Mouse (Mus musculus) intestine, embryonic 15.5 days (tissue): ENCODE measurements around the gene Extl2. TPM values are rescaled to one million over a fixed set of nuclear protein-coding genes. Genes with fewer than 3 reads are reported as not detected.

Source experiments
- ATAC-seq: fragments of 200-750 bp; cut with Nextera tagmentation; 2 replicates; pipeline ENCODE4 v1.8.0; 2017; ENCODE audit warnings: moderate TSS enrichment, moderate library complexity
- H3K27ac ChIP-seq: fragments of 300-500 bp; sonication (generic); 2 replicates; pipeline ENCODE4 v1.5.1; 2015; ENCODE audit warnings: mild to moderate bottlenecking, inconsistent platforms
- H3K27me3 ChIP-seq: fragments of 300-500 bp; sonication (generic); replicated peaks from 2 replicates; pipeline ENCODE4 v1.6.1; 2015; ENCODE audit warnings: inconsistent platforms
- H3K36me3 ChIP-seq: fragments of 300-500 bp; sonication (generic); 2 replicates; pipeline ENCODE4 v1.6.1; 2015; ENCODE audit warnings: inconsistent platforms
- H3K4me1 ChIP-seq: fragments of 300-500 bp; sonication (generic); replicated peaks from 2 replicates; pipeline ENCODE4 v1.6.1; 2015; ENCODE audit warnings: inconsistent platforms
- H3K4me2 ChIP-seq: fragments of 300-500 bp; sonication (generic); replicated peaks from 2 replicates; pipeline ENCODE4 v1.6.1; 2015; ENCODE audit warnings: mild to moderate bottlenecking, inconsistent platforms
- H3K4me3 ChIP-seq: fragments of 300-500 bp; sonication (generic); replicated peaks from 2 replicates; pipeline ENCODE4 v1.5.1; 2015; ENCODE audit warnings: inconsistent platforms
- H3K9ac ChIP-seq: fragments of 300-500 bp; sonication (generic); 2 replicates; pipeline ENCODE4 v1.6.1; 2015; ENCODE audit warnings: inconsistent platforms
- H3K9me3 ChIP-seq: fragments of 300-500 bp; sonication (generic); 2 replicates; pipeline ENCODE4 v1.6.1; 2016; ENCODE audit warnings: inconsistent platforms
- WGBS: fragments of 180-500 bp; shearing (Covaris S2); methylation state at CpG from one replicate; pipeline ENCODE4 v1.1.7; 2015; 5-methylcytosine and 5-hydroxymethylcytosine counted together
- polyA plus RNA-seq: library from polyadenylated mRNA; unstranded; fragments of >200 nt; fragmentation: Nextera tagmentation; extraction: Ambion mirVana; gene quantifications from 2 replicates; pipeline ENCODE4 v1.2.1, GENCODE M21; 2015

Extl2 gene
- polyA plus RNA-seq, 1 experiment from 2014 or later = 17.6 TPM

DNA sequence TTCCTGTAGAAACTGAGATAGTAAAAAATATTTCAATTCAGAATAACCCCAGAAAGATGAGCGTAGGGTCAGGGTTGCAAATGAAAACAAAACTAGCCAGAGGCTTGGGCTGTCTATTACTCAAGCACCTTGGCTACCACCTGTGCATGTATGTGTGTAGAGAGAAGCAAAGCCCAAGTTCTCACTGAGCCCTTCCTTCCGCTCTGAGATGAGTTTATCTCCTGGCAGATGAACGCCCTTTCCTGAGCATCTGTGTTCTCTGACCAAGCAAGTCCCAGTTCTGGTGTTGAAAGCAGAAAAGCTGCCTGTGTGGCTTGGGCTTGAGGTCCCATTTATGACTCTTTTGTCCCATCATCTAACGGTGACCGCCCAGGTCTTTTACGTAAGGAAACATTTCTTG lies 7.6 kb downstream of the Extl2 start:
- WGBS = 94% methylated on average over 6 of the region's 6 CpGs
- Histone ChIP-seq H3K9me3 (no peaks in the 10 kb centered on the region), H3K4me2 (no peak overlapping the region), H3K27me3 (no peaks in the 10 kb centered on the region), H3K36me3 (no peaks in the 10 kb centered on the region), H3K27ac (no peak overlapping the region), H3K4me3 (no peak overlapping the region), H3K9ac (no peak overlapping the region), H3K4me1 (no peaks in the 10 kb centered on the region)
- no peak for ATAC-seq

DNA sequence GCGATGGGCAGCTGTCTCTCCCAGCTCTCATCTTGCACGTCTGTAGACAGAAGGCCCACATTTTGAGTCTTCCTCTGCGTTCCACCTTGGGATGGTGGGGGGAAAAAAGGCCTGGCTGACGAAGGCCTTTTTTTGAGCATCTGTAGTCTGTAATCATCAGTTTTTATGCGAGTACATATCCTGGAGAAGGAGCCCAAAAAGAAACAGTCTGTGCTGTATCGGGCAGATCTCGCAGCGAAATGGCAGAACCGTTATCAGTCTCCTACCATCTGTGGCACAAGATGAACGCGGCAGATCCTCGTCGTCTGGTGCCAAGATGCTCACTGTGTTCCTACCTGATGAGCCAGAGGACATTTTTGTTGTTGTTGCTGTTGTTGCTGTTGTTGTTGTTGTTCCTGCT lies 8.9 kb downstream of the Extl2 start:
- Histone ChIP-seq H3K27ac (no peak overlapping the region), H3K9ac (no peak overlapping the region), H3K4me2 (no peak overlapping the region), H3K36me3 (no peaks in the 10 kb centered on the region), H3K4me3 (no peak overlapping the region), H3K9me3 (no peaks in the 10 kb centered on the region), H3K4me1 (no peaks in the 10 kb centered on the region), H3K27me3 (no peaks in the 10 kb centered on the region)
- ATAC-seq = no peak
- 94% methylated on average over 13 of the region's 13 CpGs for WGBS

DNA sequence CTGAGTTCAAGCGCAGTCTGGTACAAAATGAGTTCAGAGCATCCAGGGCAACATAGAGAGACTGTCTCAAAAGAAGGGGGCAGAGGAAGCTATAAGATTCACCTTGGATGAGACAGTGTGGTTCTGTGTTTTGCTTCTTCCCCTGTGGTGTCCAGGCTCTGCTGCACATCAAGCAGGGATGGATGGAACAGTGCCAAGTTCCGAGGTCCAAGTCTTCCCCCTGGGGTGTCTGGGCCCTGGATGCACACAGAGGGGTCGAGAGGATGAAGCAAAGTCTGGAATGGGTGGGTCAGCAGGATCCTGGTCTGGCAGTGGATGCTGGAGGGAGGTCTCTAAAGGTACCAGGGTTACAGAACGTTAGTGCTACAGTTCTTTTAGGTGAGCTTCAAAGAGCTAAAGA lies 11.3 kb downstream of the Extl2 start:
- WGBS = 72% methylated on average over 4 of the region's 4 CpGs
- no peak for ATAC-seq
- Histone ChIP-seq H3K27me3 (no peaks in the 10 kb centered on the region), H3K27ac (no peak overlapping the region), H3K9me3 (no peaks in the 10 kb centered on the region), H3K4me3 (no peak overlapping the region), H3K36me3 (no peaks in the 10 kb centered on the region), H3K4me1 (no peaks in the 10 kb centered on the region), H3K4me2 (no peak overlapping the region), H3K9ac (no peak overlapping the region)

DNA sequence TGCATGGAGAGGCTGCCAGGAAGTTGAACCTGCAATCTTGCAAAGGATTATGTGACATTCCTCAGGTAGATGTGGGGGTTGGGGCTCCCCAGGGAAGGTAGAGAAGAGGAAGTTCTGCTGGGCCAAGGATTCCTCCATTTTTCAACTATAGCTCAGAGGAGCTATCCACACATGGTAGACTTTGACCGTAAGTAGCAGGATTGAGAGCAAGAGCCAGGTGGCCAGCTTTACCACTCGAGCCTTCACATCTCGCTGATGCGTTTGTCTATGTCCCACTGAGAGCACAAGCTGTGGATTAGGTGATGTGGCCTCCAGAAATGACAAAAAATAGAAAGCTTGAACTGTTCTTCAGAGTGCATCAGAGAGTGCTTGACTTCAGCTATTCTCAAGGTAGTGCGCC lies 11.9 kb downstream of the Extl2 start:
- Histone ChIP-seq H3K9ac (no peak overlapping the region), H3K27ac (no peak overlapping the region), H3K9me3 (no peaks in the 10 kb centered on the region), H3K4me3 (no peak overlapping the region), H3K4me2 (no peak overlapping the region), H3K4me1 (no peaks in the 10 kb centered on the region), H3K27me3 (no peaks in the 10 kb centered on the region), H3K36me3 (no peaks in the 10 kb centered on the region)
- ATAC-seq = no peak
- WGBS = 93% methylated on average over 5 of the region's 5 CpGs

DNA sequence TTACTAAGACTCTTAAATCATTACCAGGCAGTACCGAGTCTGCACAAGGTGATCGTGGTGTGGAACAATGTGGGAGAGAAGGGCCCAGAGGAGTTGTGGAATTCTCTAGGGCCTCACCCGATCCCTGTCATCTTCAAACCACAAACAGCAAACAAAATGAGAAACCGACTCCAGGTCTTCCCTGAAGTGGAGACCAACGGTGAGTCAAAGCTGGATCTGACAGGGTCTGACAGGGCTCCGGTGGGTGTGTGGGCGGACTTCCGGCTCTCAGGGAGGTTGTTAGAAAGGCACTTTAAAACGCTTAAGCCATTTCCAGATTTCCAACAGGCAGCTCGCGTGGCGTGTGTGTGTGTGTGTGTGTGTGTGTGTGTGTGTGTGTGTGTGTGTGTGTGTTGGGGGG lies 17.0 kb downstream of the Extl2 start:
- Histone ChIP-seq H3K4me2 (no peak overlapping the region), H3K9ac (no peak overlapping the region), H3K36me3 (no peaks in the 10 kb centered on the region), H3K4me1 (no peaks in the 10 kb centered on the region), H3K27me3 (no peaks in the 10 kb centered on the region), H3K9me3 (no peaks in the 10 kb centered on the region), H3K27ac (no peak overlapping the region), H3K4me3 (no peak overlapping the region)
- WGBS = 88% methylated on average over 12 of the region's 12 CpGs
- ATAC-seq = no peak

DNA sequence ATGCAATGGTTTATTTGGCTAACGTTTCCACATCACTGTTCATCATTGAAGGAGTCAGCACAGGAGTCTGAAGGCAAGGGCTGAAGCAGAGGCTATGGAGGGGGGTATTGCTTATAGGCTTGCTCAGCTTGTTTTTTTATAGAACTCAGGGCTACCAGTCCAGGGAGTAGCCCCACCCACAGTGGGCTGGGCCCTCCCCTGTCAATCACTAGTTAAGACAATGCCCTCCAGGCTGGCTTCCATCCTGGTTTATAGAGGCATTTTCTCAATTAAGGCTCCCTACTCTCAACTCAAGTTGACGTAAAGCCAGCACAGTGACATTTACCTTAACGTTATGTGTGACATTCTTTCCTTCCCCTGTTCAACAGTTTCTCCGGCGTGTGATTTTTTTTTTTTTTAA lies 17.4 kb downstream of the Extl2 start:
- H3K36me3 ChIP-seq = no peaks in the 10 kb centered on the region
- ATAC-seq = no peak
- 89% methylated on average over 5 of the region's 5 CpGs for WGBS
- H3K4me2 ChIP-seq = no peak overlapping the region
- H3K9me3 ChIP-seq = no peaks in the 10 kb centered on the region
- H3K27ac ChIP-seq = no peak overlapping the region
- no peaks in the 10 kb centered on the region for H3K27me3 ChIP-seq
- H3K4me3 ChIP-seq = no peak overlapping the region
- H3K9ac ChIP-seq = no peak overlapping the region
- no peaks in the 10 kb centered on the region for H3K4me1 ChIP-seq

DNA sequence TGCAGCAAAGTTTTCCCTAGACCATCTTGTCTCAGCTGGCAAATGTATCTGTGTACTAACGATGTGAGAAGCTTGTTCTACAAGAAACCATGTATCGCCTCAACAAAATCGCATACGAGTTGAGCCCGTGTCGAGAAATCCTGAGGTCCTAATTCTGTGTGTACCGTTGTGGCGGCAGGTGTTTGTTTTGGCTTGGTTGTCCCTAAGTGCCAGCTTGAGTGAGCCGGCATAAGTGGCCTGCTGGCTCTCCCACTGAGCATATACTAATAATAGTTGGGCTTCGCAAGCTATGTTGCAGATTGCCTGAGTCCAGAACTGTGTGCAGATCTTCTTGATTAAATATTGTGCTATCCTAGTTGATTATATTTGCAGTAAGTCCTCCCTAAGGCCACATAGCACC lies 18.4 kb downstream of the Extl2 start:
- H3K9me3 ChIP-seq = no peaks in the 10 kb centered on the region
- no peaks in the 10 kb centered on the region for H3K36me3 ChIP-seq
- no peak for ATAC-seq
- H3K4me3 ChIP-seq = no peak overlapping the region
- no peak overlapping the region for H3K4me2 ChIP-seq
- no peak overlapping the region for H3K9ac ChIP-seq
- no peaks in the 10 kb centered on the region for H3K4me1 ChIP-seq
- H3K27me3 ChIP-seq = no peaks in the 10 kb centered on the region
- no peak overlapping the region for H3K27ac ChIP-seq
- WGBS = 94% methylated on average over 10 of the region's 10 CpGs

DNA sequence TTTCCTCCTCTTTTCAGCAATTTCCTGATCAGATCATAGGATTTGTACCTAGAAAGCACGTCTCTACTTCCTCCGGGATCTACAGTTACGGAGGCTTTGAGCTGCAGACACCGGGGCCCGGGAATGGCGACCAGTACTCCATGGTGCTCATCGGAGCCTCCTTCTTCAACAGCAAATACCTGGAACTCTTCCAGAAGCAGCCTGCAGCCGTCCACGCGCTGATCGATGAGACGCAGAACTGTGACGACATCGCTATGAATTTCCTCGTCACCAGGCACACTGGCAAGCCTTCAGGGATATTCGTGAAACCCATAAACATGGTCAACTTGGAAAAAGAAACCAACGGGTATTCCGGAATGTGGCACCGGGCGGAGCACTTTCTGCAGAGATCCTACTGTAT lies 19.7 kb downstream of the Extl2 start:
- Histone ChIP-seq H3K27me3 (no peaks in the 10 kb centered on the region), H3K9ac (no peak overlapping the region), H3K36me3 (no peaks in the 10 kb centered on the region), H3K27ac (no peak overlapping the region), H3K4me3 (no peak overlapping the region), H3K9me3 (no peaks in the 10 kb centered on the region), H3K4me1 (no peaks in the 10 kb centered on the region), H3K4me2 (no peak overlapping the region)
- 93% methylated on average over 20 of the region's 20 CpGs for WGBS
- no peak for ATAC-seq

DNA sequence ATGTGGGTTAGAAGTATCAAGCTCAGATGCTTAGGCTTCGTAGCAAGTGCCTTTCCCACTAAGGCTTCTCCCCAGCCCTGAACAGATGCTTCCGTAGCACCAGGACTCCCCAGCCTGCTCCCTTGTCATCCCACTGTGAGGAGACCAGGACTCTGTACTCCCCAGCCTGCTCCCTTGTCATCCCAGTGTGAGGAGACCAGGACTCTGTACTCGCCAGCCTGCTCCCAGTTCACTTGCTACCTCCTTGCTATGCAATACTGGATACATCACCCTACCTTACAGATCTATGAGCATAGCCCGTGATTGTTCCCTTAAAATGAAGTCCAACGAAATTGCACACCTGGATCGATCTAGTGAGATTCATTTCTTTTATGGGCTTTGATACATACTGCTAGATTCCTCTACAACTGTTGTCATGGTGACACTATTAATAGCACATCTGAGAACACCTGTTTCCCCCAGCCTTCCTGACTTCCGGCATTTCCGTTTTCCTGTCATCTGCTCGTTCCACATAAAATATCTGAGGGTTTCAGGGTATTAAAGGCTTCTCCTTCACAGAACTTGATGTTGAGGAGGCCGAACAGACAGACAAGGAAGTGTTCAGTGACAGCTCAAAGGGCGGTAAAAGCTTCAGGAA lies 23.0 kb downstream of the Extl2 start:
- no peaks in the 10 kb centered on the region for H3K36me3 ChIP-seq
- no peak overlapping the region for H3K9ac ChIP-seq
- no peak overlapping the region for H3K4me2 ChIP-seq
- H3K4me3 ChIP-seq = no peak overlapping the region
- 63% methylated on average over 11 of the region's 11 CpGs for WGBS
- H3K27ac ChIP-seq = no peak overlapping the region
- no peaks in the 10 kb centered on the region for H3K27me3 ChIP-seq
- H3K9me3 ChIP-seq = no peaks in the 10 kb centered on the region
- no peaks in the 10 kb centered on the region for H3K4me1 ChIP-seq
- ATAC-seq = no peak

DNA sequence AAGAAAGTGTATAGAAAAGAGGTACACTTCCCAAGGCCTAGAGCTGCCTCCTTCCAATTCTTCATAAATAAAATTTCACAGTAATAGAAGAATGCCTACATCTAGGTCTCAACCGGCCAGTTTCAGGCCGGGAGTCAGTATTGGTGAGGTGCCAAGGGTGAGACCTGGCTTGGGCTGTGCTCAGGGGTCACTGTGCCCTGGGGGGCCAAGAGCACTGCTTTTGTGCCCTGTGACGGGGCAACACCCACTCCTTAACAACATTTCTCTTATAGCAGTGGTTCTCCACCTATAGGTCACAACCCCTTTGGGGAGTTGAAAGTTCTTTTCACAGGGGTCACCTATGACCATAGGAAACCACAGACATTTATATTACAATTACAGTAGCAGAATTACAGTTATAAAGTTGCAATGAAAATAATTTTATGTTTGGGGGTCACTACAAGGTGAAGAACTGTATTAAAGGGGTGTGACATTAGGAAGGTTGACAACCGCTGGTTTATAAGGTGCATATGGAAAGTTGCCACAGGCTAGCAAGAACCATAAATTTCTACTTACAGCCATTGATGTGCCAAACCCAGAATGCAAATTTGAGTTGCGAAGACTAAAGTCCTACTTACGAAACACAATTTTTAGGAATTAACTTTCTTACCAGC lies 26.1 kb downstream of the Extl2 start:
- peak; percentile 20; the same call in 1 of the 2 replicates for ATAC-seq
- 53% methylated on average over 6 of the region's 6 CpGs for WGBS
- Histone ChIP-seq H3K4me2 (no peak overlapping the region), H3K9ac (no peak overlapping the region), H3K27me3 (no peaks in the 10 kb centered on the region; the same call in 1 of the 2 replicates), H3K36me3 (no peaks in the 10 kb centered on the region), H3K9me3 (no peaks in the 10 kb centered on the region), H3K4me1 (no peaks in the 10 kb centered on the region), H3K4me3 (no peak overlapping the region), H3K27ac (no peak overlapping the region)

DNA sequence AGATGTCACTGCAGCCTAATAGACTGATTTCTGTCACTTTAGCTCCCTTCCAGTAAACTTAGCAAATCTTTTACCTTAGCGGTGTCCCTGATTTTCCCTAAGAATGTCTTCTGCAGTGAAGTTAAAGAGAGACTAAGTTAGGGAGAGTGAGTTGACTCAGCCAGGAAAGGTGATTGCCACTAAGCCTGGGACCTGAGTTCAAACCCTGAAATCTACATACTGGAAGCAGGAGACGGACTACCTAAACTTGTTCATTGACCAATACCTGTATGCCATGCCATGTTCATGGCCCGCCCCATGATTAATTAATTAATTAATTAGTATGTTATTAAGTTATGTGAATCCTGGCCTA lies 26.6 kb downstream of the Extl2 start:
- Histone ChIP-seq H3K4me1 (no peaks in the 10 kb centered on the region), H3K36me3 (no peaks in the 10 kb centered on the region), H3K9me3 (no peaks in the 10 kb centered on the region), H3K27ac (no peak overlapping the region), H3K9ac (no peak overlapping the region), H3K27me3 (no peaks in the 10 kb centered on the region; the same call in 1 of the 2 replicates), H3K4me2 (no peak overlapping the region), H3K4me3 (no peak overlapping the region)
- WGBS = 55% methylated on average over 3 of the region's 3 CpGs
- peak; percentile 51 for ATAC-seq

DNA sequence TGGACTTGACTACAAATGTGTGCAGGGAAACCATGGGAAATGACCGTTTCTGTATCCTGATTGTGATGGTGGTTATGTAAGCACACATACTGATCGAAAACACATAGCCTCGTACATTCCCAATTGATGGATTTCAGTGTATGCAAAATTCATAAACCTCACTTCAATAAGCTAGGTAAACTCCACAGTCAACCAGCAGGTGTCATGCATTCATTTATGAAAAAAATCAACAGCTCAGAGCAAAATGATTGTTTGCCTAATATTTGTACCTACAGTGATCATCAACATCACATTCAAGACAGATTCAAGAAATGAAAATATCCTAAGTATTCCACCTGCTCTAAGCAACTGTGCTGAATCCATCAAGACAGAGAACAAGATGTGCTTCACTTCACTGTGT lies 33.5 kb downstream of the Extl2 start:
- no peaks in the 10 kb centered on the region for H3K4me1 ChIP-seq
- no peak for ATAC-seq
- H3K9me3 ChIP-seq = no peaks in the 10 kb centered on the region
- H3K27me3 ChIP-seq = no peaks in the 10 kb centered on the region; the same call in 1 of the 2 replicates
- H3K4me3 ChIP-seq = no peak overlapping the region
- no peak overlapping the region for H3K4me2 ChIP-seq
- no peak overlapping the region for H3K9ac ChIP-seq
- H3K27ac ChIP-seq = no peak overlapping the region
- no peaks in the 10 kb centered on the region for H3K36me3 ChIP-seq
- WGBS = 85% methylated on average over 3 of the region's 3 CpGs

DNA sequence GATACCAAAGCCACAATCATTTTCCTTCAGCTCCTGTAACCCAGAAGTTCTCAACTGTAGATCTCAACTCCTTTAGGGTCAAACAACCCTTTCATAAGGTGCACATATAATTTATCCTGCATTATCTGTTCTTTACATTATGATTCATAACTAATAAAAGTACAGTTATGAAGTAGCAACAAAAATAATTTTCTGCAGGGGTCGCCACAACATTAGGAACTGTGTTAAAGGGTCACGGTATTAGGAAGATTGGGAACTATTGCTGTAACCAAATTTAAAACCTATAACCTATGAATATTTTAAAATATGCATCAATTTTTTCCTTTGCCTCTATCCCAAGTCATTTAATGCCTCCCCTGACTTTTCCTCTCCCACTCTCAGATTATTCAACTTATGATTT lies 38.7 kb downstream of the Extl2 start:
- no peak for ATAC-seq
- no peak overlapping the region for H3K27ac ChIP-seq

More for the DNA sequence above, 38.7 kb downstream of the Extl2 start:
- Histone ChIP-seq H3K4me1 (no peaks in the 10 kb centered on the region), H3K36me3 (no peaks in the 10 kb centered on the region), H3K9me3 (no peaks in the 10 kb centered on the region), H3K4me2 (no peak overlapping the region), H3K4me3 (no peak overlapping the region), H3K27me3 (no peaks in the 10 kb centered on the region), H3K9ac (no peak overlapping the region)
- WGBS = 84% methylated on average over 2 of the region's 2 CpGs
